Mouse (Mus musculus) right cerebral cortex, postnatal 4 days (tissue): ENCODE measurements around the gene Chml.

ENCODE experiments used
- DNase-seq: peaks from one replicate; pipeline ENCODE4 v3.0.0-alpha.2; 2022

Gene Chml

GRCm38 (mm10) chr1:175692246-175692996 lies at the start of gene Chml, which contains the start of gene Opn3:
Gene Chml (minus strand): TSS chr1:175692901.
Gene Opn3 (minus strand): TSS chr1:175692776.
- DNase-seq: peak; percentile 91

- DNase-seq: no peak
Measured at GRCm38 (mm10) chr1:175725771-175726170, 33.1 kb upstream of the Chml start.

- DNase-seq: no peak
Measured at GRCm38 (mm10) chr1:175716832-175717231, 24.1 kb upstream of the Chml start.

GRCm38 (mm10) chr1:175712338-175712909 lies 19.7 kb upstream of the Chml start:
- DNase-seq: no peak

GRCm38 (mm10) chr1:175708013-175708412 lies 15.3 kb upstream of the Chml start:
- no peak for DNase-seq

- no peak for DNase-seq
Measured at GRCm38 (mm10) chr1:175707599-175707998, 14.9 kb upstream of the Chml start.

GRCm38 (mm10) chr1:175701145-175701544 lies 8.4 kb upstream of the Chml start:
- DNase-seq: no peak

- no peak for DNase-seq
Measured at GRCm38 (mm10) chr1:175699796-175700195, 7.1 kb upstream of the Chml start.

- DNase-seq: no peak
Measured at GRCm38 (mm10) chr1:175699375-175699774, 6.7 kb upstream of the Chml start.

GRCm38 (mm10) chr1:175698293-175698692 lies 5.6 kb upstream of the Chml start, which contains the start of gene Wdr64:
Gene Wdr64 (plus strand): TSS chr1:175698593.
- DNase-seq: no peak

- no peak for DNase-seq
Measured at GRCm38 (mm10) chr1:175693429-175693960, 794 bp upstream of the Chml start.

GRCm38 (mm10) chr1:175692997-175693361 lies 278 bp upstream of the Chml start:
- DNase-seq: no peak

- DNase-seq: no peak
Measured at GRCm38 (mm10) chr1:175691686-175692245, 935 bp downstream of the Chml start.

- DNase-seq: no peak
Measured at GRCm38 (mm10) chr1:175680995-175681394, 11.7 kb downstream of the Chml start.

GRCm38 (mm10) chr1:175677459-175677858 lies 15.2 kb downstream of the Chml start:
- no peak for DNase-seq

GRCm38 (mm10) chr1:175675116-175675515 lies 17.6 kb downstream of the Chml start:
- no peak for DNase-seq

GRCm38 (mm10) chr1:175673563-175674325 lies 19.0 kb downstream of the Chml start:
- DNase-seq: no peak

- DNase-seq: no peak
Measured at GRCm38 (mm10) chr1:175671626-175672025, 21.1 kb downstream of the Chml start.

GRCm38 (mm10) chr1:175670042-175670441 lies 22.7 kb downstream of the Chml start:
- DNase-seq: no peak

- DNase-seq: no peak
Measured at GRCm38 (mm10) chr1:175669456-175669855, 23.2 kb downstream of the Chml start.

GRCm38 (mm10) chr1:175668666-175669405 lies 23.9 kb downstream of the Chml start:
- DNase-seq: no peak

GRCm38 (mm10) chr1:175659900-175660299 lies 32.8 kb downstream of the Chml start:
- DNase-seq: no peak
